Mouse (Mus musculus): Measurements from ENCODE around the gene Egflam.

The Egflam gene

DNA sequence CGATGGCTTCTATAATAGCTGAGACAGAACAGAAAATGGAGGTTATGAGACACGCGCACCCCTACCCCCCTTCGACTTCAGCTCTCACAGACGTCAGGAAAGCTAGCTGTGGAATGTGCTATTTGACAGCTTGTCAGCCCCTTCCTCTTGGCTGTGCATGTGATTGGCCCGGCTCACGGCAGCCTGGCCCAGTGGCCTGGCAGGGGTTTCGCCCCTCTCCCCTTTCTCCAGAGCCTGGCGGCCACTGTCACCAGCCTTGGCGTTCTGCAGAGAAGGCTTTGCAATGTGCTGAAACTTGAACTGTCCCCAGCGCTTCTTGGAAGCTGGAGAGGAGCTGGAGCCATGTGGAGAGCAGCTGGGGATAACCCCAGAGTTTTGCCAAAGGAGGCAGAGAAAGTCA, 175.4 kb downstream of the Egflam start:
- DNase-seq (ENCODE audit: low read depth in 2 of 2, low spot score in 2 of 2), result no peak

GRCm38 (mm10) chr15:7217273-7217598, 181.0 kb downstream of the Egflam start:
- DNase-seq (ENCODE audit: low read depth in 2 of 2, low spot score in 2 of 2), result no peak

- DNase-seq (ENCODE audit: low read depth in 2 of 2, low spot score in 2 of 2), result no peak
Measured at GRCm38 (mm10) chr15:7216581-7217272, 181.5 kb downstream of the Egflam start.

- DNase-seq (ENCODE audit: low read depth in 2 of 2, low spot score in 2 of 2), result no peak
Measured at GRCm38 (mm10) chr15:7215845-7216244, 182.3 kb downstream of the Egflam start.

- no peak for DNase-seq (ENCODE audit: low read depth in 2 of 2, low spot score in 2 of 2)
Measured at GRCm38 (mm10) chr15:7213683-7214082, 184.5 kb downstream of the Egflam start.

GRCm38 (mm10) chr15:7208180-7208579, 190.0 kb downstream of the Egflam start:
- DNase-seq (ENCODE audit: low read depth in 2 of 2, low spot score in 2 of 2), result no peak

DNA sequence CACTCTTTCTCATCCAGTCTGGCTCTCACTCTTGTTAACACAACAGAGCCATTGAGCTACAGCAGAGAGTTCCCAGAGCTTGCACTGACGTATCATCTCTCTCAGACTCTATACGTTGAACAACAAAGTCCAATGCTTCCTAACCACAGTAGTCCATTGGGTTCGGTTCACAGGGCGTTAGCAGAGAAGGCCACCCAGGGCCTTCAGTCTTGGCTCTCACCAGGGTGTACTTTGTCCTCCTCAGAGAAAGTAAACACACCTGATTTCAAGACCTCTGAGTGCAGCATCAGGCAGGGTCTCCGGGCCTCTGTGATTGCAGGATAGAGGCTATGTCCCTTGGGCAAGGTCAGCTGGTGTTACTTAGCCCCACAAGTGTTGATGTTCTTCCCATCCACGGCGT, 190.9 kb downstream of the Egflam start:
- DNase-seq (ENCODE audit: low read depth in 2 of 2, low spot score in 2 of 2), result no peak

DNA sequence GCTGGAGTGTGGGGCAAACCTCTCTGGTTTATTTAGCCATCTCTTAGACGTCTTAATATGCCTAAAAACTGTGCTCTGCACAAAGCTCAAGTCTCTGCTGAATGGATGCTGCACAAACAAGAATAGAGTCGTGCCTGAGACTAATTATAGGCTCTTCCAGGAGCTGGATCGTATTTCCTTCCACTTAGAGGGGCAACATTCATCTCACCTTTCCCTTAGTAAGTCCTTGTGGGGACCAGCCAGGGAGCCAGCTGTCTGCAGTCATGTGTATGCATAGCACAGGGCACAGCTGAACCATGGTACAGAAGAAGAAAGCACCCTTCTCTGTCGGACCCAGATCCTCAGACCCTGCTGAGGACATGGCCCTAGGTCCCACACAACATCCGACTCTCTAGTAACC, 192.1 kb downstream of the Egflam start:
- no peak for DNase-seq (ENCODE audit: low read depth in 2 of 2, low spot score in 2 of 2)

DNA sequence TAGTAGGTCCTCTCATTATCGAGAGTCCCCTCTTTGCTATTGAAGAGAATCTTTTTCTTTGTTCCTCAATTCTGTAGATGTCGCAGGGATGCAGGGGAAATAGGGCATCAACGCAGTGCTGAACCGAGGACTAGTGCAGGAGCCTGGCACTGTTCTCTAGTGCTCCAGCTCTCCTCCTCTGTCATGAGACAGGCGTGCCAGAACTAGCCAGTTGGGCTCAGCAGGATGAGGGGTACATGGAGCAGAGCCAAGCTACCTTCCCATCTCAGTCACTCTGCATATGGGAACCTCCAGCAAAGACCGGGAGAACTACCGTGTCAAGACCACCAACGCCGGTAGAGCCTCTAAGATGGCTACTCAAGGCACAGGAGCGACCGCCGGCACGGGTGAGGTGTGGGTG, 193.3 kb downstream of the Egflam start:
- no peak for DNase-seq (ENCODE audit: low read depth in 2 of 2, low spot score in 2 of 2)

DNA sequence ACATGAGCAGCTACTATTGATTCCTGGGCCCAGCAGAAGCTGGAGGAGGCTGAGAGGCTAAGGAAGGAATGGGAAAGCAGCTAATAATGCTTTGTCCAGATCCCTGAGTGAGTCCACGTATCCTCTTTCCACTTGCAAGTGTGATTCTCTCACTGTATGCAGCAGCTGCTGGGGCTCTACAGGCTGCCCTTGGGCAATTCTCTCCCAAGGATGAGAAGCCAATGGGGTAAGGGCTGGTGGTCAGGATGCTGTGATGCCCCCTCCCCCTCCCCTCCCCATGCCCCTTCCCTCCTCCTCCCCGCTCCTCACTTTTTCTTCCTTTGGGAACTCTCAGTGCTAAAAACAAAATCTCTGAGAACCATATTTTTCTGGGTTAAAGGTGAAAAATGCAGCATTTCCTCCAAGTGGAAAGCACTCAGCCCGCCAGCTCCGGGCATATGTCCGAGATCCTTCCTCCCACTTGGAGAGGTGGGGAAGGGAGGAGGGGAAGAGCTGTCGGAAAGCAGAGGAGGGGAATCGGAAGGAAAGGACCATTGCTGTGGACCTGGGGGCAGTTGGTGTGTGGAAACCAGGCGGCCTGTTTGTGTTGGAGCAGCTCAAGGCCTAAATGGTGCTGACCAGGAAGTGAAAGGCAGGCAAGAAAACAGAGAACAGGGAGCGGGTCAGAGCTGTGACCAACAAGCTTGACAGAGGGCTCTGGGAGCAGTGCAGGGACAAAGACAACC, 194.4 kb downstream of the Egflam start:
- DNase-seq (ENCODE audit: low read depth in 2 of 2, low spot score in 2 of 2), result no peak

DNA sequence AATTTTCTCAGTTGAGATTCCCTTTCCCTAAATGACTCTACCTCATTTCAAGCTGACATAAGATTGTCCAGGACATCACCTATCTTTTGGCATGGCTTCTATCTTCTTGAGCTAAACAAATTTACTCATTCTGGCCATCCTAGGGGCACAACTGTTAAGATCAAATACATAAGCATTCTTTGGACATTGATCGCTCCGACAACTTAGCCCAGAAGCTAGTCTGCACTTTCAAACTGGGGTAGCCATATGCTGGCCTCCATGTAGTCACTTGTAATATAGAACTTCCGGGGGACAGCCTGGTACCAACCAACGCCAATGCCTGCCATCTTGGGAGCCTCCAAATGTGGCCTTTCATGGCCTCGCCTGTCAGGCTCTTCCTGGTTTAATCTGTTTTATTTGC, 195.2 kb downstream of the Egflam start:
- DNase-seq (ENCODE audit: low read depth in 2 of 2, low spot score in 2 of 2), result no peak

GRCm38 (mm10) chr15:7201421-7202380, 196.5 kb downstream of the Egflam start:
- no peak for DNase-seq (ENCODE audit: low read depth in 2 of 2, low spot score in 2 of 2)

DNA sequence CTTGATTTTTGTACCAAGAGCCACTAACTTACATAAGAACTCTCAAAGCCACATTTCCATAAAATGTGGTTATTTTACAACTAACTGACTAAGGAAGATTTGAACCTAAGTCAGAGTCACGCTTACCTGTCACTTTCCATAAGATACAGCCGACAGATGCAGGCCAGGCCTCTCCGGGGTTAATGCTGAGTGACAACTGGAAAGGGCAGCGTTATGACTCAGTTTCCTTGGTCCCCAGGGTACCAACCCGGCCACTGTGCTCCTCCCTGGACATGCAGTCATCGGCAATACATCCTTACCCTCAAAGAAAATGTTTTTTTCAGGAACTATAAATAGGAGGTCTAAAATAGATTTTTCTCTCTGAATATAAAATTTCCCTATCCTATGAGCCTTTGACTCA, 197.9 kb downstream of the Egflam start:
- DNase-seq (ENCODE audit: low read depth in 2 of 2, low spot score in 2 of 2), result no peak

DNA sequence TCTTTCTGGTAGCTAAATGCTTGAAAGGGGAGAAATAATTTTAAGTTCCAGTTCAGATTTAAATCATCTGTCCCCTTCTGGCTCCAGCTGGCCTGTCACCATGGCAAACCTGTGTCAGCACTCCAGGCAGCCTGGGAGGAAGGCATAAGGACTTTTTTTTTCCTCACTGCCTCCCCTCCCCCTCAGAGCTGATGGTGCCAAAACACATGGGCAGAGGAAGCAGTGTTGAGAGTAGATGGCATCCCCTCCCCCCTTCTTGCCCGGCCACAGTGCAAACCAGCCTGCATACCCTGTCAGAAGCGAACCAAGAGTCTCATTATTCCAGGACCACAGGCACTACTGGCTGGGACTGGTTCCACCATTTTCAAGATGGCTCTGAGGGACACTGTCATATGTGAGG, 199.4 kb downstream of the Egflam start:
- no peak for DNase-seq (ENCODE audit: low read depth in 2 of 2, low spot score in 2 of 2)

- no peak for DNase-seq (ENCODE audit: low read depth in 2 of 2, low spot score in 2 of 2)
Measured at GRCm38 (mm10) chr15:7197652-7198445, 200.3 kb downstream of the Egflam start.

GRCm38 (mm10) chr15:7194748-7195221, 203.4 kb downstream of the Egflam start:
- DNase-seq (ENCODE audit: low read depth in 2 of 2, low spot score in 2 of 2), result no peak

DNA sequence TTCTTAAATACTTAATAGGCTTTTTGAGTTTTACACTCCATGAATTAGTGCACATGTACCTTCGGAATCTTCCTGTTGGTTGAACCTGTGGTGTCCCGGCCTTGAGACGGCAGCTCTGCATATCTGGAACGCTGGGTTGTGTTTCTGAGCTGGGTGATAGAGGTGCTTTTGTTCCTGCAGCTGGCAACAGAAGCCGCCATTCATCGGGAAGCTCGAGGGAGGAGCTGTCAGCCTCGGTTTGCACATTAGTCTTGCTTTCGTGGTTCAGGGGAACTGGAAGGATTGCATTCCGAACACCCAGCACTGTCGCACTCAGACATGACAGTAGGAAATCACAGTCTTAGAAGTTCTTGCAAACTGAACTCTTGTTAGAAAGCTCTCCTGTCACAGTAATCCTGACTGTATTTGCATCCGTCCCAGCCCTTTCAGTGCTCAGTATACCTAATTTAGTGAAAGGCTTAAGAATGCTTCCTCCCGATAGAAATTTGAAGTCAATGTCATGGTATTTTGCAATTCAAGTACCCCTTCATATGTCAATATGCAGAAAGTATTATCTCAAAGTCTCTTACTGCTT, 204.0 kb downstream of the Egflam start:
- no peak for DNase-seq (ENCODE audit: low read depth in 2 of 2, low spot score in 2 of 2)

DNA sequence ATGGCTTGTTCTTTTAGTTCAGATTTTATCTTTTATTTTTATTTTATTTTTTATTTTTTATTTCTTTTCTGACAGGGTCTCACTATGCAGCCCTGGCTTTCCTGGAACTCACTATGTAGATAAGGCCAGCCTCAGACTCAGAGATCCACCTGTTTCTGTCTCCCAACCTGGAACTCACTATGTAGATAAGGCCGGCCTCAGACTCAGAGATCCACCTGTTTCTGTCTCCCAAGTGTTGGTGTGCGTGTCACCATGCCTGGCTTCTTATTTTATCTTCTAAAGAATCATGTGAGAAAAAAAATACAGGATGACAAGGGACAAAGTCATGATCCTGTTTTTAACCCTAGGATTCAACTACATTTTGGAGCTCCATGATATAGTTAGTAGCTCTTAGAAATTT, 205.6 kb downstream of the Egflam start:
- DNase-seq (ENCODE audit: low read depth in 2 of 2, low spot score in 2 of 2), result no peak

- DNase-seq (ENCODE audit: low read depth in 2 of 2, low spot score in 2 of 2), result no peak
Measured at GRCm38 (mm10) chr15:7191074-7191473, 207.1 kb downstream of the Egflam start.

DNA sequence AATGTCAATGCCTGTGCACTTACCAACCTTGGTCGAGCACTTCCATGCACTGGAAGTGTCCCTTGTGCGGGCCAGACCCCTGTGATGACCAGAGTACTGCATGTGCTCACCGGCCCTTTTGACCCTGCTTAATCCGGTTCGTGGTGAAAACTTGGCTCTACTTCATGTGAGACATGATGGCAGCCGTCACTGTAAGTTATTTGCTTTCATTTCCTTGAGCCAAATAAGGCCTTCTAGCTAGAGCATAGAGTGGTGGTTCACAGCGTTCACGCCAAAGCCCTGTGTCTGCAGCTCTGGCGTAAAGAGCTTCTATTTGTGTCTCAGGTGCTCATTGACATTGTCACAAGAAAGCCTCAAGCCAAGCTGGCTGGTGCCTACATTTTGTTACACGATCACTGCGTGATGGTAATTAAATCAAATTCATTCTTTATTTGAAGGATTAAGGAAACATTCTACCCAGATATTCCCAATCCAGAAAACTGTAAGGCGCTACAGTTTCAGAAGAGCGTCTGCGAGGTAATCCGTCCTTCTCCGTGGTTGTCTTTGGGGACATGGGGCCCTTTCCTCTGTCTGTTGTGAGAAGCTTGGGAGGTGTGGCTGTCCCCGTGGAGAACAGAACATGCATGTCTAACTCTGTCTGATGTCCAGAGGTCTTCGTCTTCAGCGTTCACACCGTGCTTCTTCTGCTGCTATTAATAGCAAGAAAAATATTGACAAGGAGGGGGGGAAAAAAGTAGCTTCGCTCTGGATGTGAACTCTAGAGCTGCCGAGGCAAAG, 208.3 kb downstream of the Egflam start:
- DNase-seq (ENCODE audit: low read depth in 2 of 2, low spot score in 2 of 2), result no peak
